Comparison of ENCODE assay signal across 12 mouse cellular contexts in genomic region chr1:59523378-59523958, GRCm38 (mm10). TPM values are rescaled to one million over a fixed set of nuclear protein-coding genes. Genes with fewer than 3 reads are reported as not detected.
DNase-seq lines count a peak whose midpoint lies in the region; ATAC-seq and TF ChIP-seq lines count a peak whose summit lies in the region.
"Had no signal": no experiment of that assay in that cellular context is flagged by ENCODE, and none has a peak within 500 bp of the region (broad histone marks: within the 10 kb centered on the region; RNA-seq: fewer than 3 reads in every experiment).

No protein-coding gene starts in this region.

- no peak overlapping the region for H3K4me2 ChIP-seq in midbrain, embryonic 13.5 days (replicated peaks)
- H3K4me2 ChIP-seq: forebrain, embryonic 12.5 days had no signal

- TF ChIP-seq CTCF in liver, adult 2 months (IDR thresholded peaks at IDR 0.05; ENCODE audit: low read depth, low read length): 0 out of 2 replicates have a peak, but pooled peaks have one; percentile 6
- TF ChIP-seq CTCF in ES-Bruce4 (IDR thresholded peaks at IDR 0.05; ENCODE audit: low read depth, low read length) (peak; percentile 51), Patski (IDR thresholded peaks at IDR 0.05) (peak; percentile 35)

- CTCF ChIA-PET in Patski (lab: Charles Lee): no interaction called here

- H3K27me3 ChIP-seq in liver, adult 2 months (ENCODE audit: control insufficient read depth, insufficient read depth, low read length): no peaks in the 10 kb centered on the region
- H3K27me3 ChIP-seq in ES-Bruce4 (ENCODE audit: control insufficient read depth, insufficient read depth, low read length, poor library complexity, severe bottlenecking) (no peaks in the 10 kb centered on the region), Patski (no peaks in the 10 kb centered on the region)
- H3K27me3 ChIP-seq in midbrain, embryonic 13.5 days: no peaks in the 10 kb centered on the region

- no peak overlapping the region for H3K27ac ChIP-seq in liver, adult 2 months (replicated peaks; ENCODE audit: insufficient read depth, low read depth, low read length)
- no peak overlapping the region for H3K27ac ChIP-seq in ES-Bruce4 (ENCODE audit: insufficient read depth, low read length)
- no peak overlapping the region for H3K27ac ChIP-seq in midbrain, embryonic 13.5 days
- H3K27ac ChIP-seq: forebrain, embryonic 12.5 days had no signal

- H3K9me3 ChIP-seq in ES-Bruce4 (replicated peaks; ENCODE audit: control insufficient read depth, insufficient read depth, low read length, poor library complexity, severe bottlenecking): no peaks in the 10 kb centered on the region
- H3K9me3 ChIP-seq in midbrain, embryonic 13.5 days: no peaks in the 10 kb centered on the region
- H3K9me3 ChIP-seq: forebrain, embryonic 12.5 days had no signal

- H3K79me2 ChIP-seq in liver, adult 2 months (ENCODE audit: control insufficient read depth, insufficient read depth, low read length): no peaks in the 10 kb centered on the region

- H3K4me1 ChIP-seq in liver, adult 2 months (ENCODE audit: control insufficient read depth, insufficient read depth, low read length): no peaks in the 10 kb centered on the region
- peaks cover 12% of the 10 kb centered on the region for H3K4me1 ChIP-seq in ES-Bruce4 (ENCODE audit: control insufficient read depth, insufficient read depth, low read length)
- peaks cover 16% of the 10 kb centered on the region for H3K4me1 ChIP-seq in midbrain, embryonic 13.5 days (replicated peaks)

- 87% methylated on average over 5 of the region's 5 CpGs for WGBS in liver, adult 2 months
- 37% methylated on average over 5 of the region's 5 CpGs for WGBS in midbrain, embryonic 13.5 days

- no peak overlapping the region for H3K4me3 ChIP-seq in liver, adult 2 months (ENCODE audit: insufficient read depth, low read depth, low read length)
- no peak overlapping the region for H3K4me3 ChIP-seq in ES-Bruce4 (ENCODE audit: low read depth, low read length)
- H3K4me3 ChIP-seq in midbrain, embryonic 13.5 days (replicated peaks): no peak overlapping the region
- H3K4me3 ChIP-seq: forebrain, embryonic 12.5 days had no signal

- peak; percentile 11 for DNase-seq in liver, adult 2 months (ENCODE audit: extremely low read depth, low read depth, low spot score)
- DNase-seq in liver (no peak), Patski (ENCODE audit: low read depth, low spot score) (no peak)
- DNase-seq in gastrocnemius, adult 8-10 months (ENCODE audit: low spot score in 2 of 2): no peak
- DNase-seq in right cerebral cortex, adult 18-20 months: no peak
- DNase-seq in layer of hippocampus, postnatal 10 days (ENCODE audit: low spot score in 2 of 2): no peak
- DNase-seq: gastrocnemius, postnatal 36 days; kidney, postnatal 10 days; lung, postnatal 36 days had no signal

- H3K36me3 ChIP-seq in liver, adult 2 months (ENCODE audit: control insufficient read depth, insufficient read depth, low read length): no peaks in the 10 kb centered on the region
- no peaks in the 10 kb centered on the region for H3K36me3 ChIP-seq in ES-Bruce4 (ENCODE audit: control insufficient read depth, insufficient read depth, low read length, poor library complexity, severe bottlenecking)
- no peaks in the 10 kb centered on the region for H3K36me3 ChIP-seq in midbrain, embryonic 13.5 days
- H3K36me3 ChIP-seq: forebrain, embryonic 12.5 days had no signal

- ATAC-seq in Patski: no peak
- peak; percentile 34; the same call in 1 of the 2 replicates for ATAC-seq in midbrain, embryonic 13.5 days

- POLR2A ChIA-PET in Patski (lab: Charles Lee): interaction anchor here (0.7 kb wide), 1 partner anchor 233 kb away, joined by 3 read pairs; no protein-coding TSS in a partner anchor

- no peak for TF ChIP-seq EP300 in ES-Bruce4 (IDR thresholded peaks at IDR 0.05; ENCODE audit: insufficient read depth, low read depth, low read length)

- no peak for TF ChIP-seq POLR2A in liver, adult 2 months (IDR thresholded peaks at IDR 0.05; ENCODE audit: extremely low read depth, insufficient read depth, low read length)
- no peak for TF ChIP-seq POLR2A in ES-Bruce4 (IDR thresholded peaks at IDR 0.05; ENCODE audit: insufficient read depth, low read length)

- in situ Hi-C loops in Patski (cut with MboI; ENCODE audit: low pct_unique_long_range_greater_than_20kb): no loop called here

- no peak overlapping the region for H3K9ac ChIP-seq in liver, adult 2 months (ENCODE audit: low read depth, low read length)
- H3K9ac ChIP-seq in ES-Bruce4 (ENCODE audit: low read depth, poor library complexity, severe bottlenecking): no peak overlapping the region
- H3K9ac ChIP-seq in midbrain, embryonic 13.5 days (replicated peaks): no peak overlapping the region
- H3K9ac ChIP-seq: forebrain, embryonic 12.5 days had no signal

RNA-seq across cellular contexts. Expression of gene Gm973, which starts 7.4 kb away (rescaled TPM):
- 0.27 TPM in 1 of 2 replicates, not detected in the other for total RNA-seq in liver, adult 2 months (2014; rRNA removed)
- polyA plus RNA-seq in liver, adult 2 months (2012; rRNA removed): not detected in 2 replicates
- 1.9 and 2.4 TPM in 2 replicates for polyA plus RNA-seq in ES-Bruce4 (2011; ENCODE audit: insufficient read depth, insufficient read length, low read depth, missing spikeins)
- polyA plus RNA-seq in Patski (2021): 0.13 TPM
- polyA plus RNA-seq in midbrain, embryonic 13.5 days (2015; fragmentation: Nextera tagmentation; extraction: Ambion mirVana): 7.2 and 8.8 TPM in 2 replicates
- 1 to 10 TPM in 2 of 4 experiments, under 1 TPM in 2; 0.56 to 1.8 (median 0.90) TPM for total RNA-seq in gastrocnemius, adult 8-10 months (2022)
- 1 to 10 TPM; 7.0 to 7.9 TPM for total RNA-seq in layer of hippocampus, postnatal 10 days (2021)

RNA-seq across cellular contexts. Expression of gene Fzd7, which starts 41.2 kb away (rescaled TPM):
- 4.5 and 5.6 TPM in 2 replicates for total RNA-seq in liver, adult 2 months (2014; rRNA removed)
- 11.7 and 12.8 TPM in 2 replicates for polyA plus RNA-seq in liver, adult 2 months (2012; rRNA removed)
- polyA plus RNA-seq in ES-Bruce4 (2011; ENCODE audit: insufficient read depth, insufficient read length, low read depth, missing spikeins) (51.7 and 54.5 TPM in 2 replicates), Patski (2021) (30.8 TPM)
- polyA plus RNA-seq in midbrain, embryonic 13.5 days (2015; fragmentation: Nextera tagmentation; extraction: Ambion mirVana): 2.7 and 4.0 TPM in 2 replicates
- total RNA-seq in gastrocnemius, adult 8-10 months (2022): 10 to 100 TPM; 34.5 to 48.6 (median 42.6) TPM
- total RNA-seq in layer of hippocampus, postnatal 10 days (2021): 1 to 10 TPM; 5.8 to 6.5 TPM
